8 mouse cellular contexts compared by ENCODE assay signal in genomic region chr13:54621960-54622521, GRCm38 (mm10). TPM values are rescaled to one million over a fixed set of nuclear protein-coding genes. Genes with fewer than 3 reads are reported as not detected.
DNase-seq lines count a peak whose midpoint lies in the region; ATAC-seq lines count a peak whose summit lies in the region.

No protein-coding gene starts in this region.

- H3K4me2 ChIP-seq in heart, embryonic 12.5 days = peak overlapping the region; percentile 81
- H3K4me2 ChIP-seq in limb, embryonic 12.5 days = peak overlapping the region; percentile 89

- ATAC-seq in heart, embryonic 12.5 days (ENCODE audit: insufficient number of reproducible peaks, low FRiP score) = peak; percentile 62
- ATAC-seq in limb, embryonic 12.5 days (ENCODE audit: insufficient number of reproducible peaks, insufficient read depth, low FRiP score, low TSS enrichment, low read depth) = peak; percentile 55
- peak; percentile 16; the same call in 1 of the 2 replicates for ATAC-seq in monocyte, adult 5-6 weeks (replicated peaks; ENCODE audit: insufficient number of reproducible peaks, low FRiP score, low TSS enrichment, poor library complexity, severe bottlenecking)

- H3K9ac ChIP-seq in heart, embryonic 12.5 days = peak overlapping the region; percentile 95
- H3K9ac ChIP-seq in limb, embryonic 12.5 days (replicated peaks) = peak overlapping the region; percentile 89

- H3K9me3 ChIP-seq in heart, embryonic 12.5 days (replicated peaks) = no peaks in the 10 kb centered on the region
- no peaks in the 10 kb centered on the region for H3K9me3 ChIP-seq in forebrain, embryonic 10.5 days
- H3K9me3 ChIP-seq in limb, embryonic 12.5 days = no peaks in the 10 kb centered on the region

- peaks cover 16% of the 10 kb centered on the region for H3K4me1 ChIP-seq in heart, embryonic 12.5 days (replicated peaks)
- H3K4me1 ChIP-seq in forebrain, embryonic 10.5 days = peaks cover 27% of the 10 kb centered on the region
- H3K4me1 ChIP-seq in limb, embryonic 12.5 days (replicated peaks) = peaks cover 12% of the 10 kb centered on the region

- no peaks in the 10 kb centered on the region for H3K27me3 ChIP-seq in heart, embryonic 12.5 days (replicated peaks)
- H3K27me3 ChIP-seq in forebrain, embryonic 10.5 days (ENCODE audit: poor library complexity, severe bottlenecking) = no peaks in the 10 kb centered on the region
- no peaks in the 10 kb centered on the region for H3K27me3 ChIP-seq in limb, embryonic 12.5 days

- H3K4me3 ChIP-seq in heart, embryonic 12.5 days = peak overlapping the region; percentile 91
- H3K4me3 ChIP-seq in forebrain, embryonic 10.5 days = peak overlapping the region; percentile 97
- H3K4me3 ChIP-seq in limb, embryonic 12.5 days (replicated peaks) = peak overlapping the region; percentile 92

- WGBS in heart, embryonic 12.5 days = under 1% methylated on average over 27 of the region's 27 CpGs
- WGBS in forebrain, embryonic 10.5 days = 2% methylated on average over 27 of the region's 27 CpGs
- 1% methylated on average over 27 of the region's 27 CpGs for WGBS in limb, embryonic 12.5 days

- H3K36me3 ChIP-seq in heart, embryonic 12.5 days = peaks cover 3% of the 10 kb centered on the region; the same call in 1 of the 2 replicates
- H3K36me3 ChIP-seq in forebrain, embryonic 10.5 days (replicated peaks) = peaks cover 26% of the 10 kb centered on the region
- H3K36me3 ChIP-seq in limb, embryonic 12.5 days = peaks cover 13% of the 10 kb centered on the region; the same call in 1 of the 2 replicates

- peak overlapping the region; percentile 80 for H3K27ac ChIP-seq in heart, embryonic 12.5 days (ENCODE audit: poor library complexity, severe bottlenecking)
- H3K27ac ChIP-seq in forebrain, embryonic 10.5 days = peak overlapping the region; percentile 98
- H3K27ac ChIP-seq in limb, embryonic 12.5 days = peak overlapping the region; percentile 82

- DNase-seq in heart, adult 9 months (ENCODE audit: low spot score in 2 of 2) = no peak
- peak; percentile 71 for DNase-seq in MN1 (ENCODE audit: low spot score)
- DNase-seq in forebrain, embryonic 10.5 days (ENCODE audit: extremely low spot score, low spot score) = peak; percentile 48
- DNase-seq in adrenal gland, adult 8-10 months = no peak
- no peak for DNase-seq in adrenal gland, postnatal 4 days (ENCODE audit: low spot score in 2 of 2)

RNA-seq across cellular contexts. Expression of gene Faf2, which starts 0.5 kb away (rescaled TPM):
- 48.8 and 50.2 TPM in 2 replicates for polyA plus RNA-seq in heart, embryonic 12.5 days (2016; fragmentation: Nextera tagmentation; extraction: Ambion mirVana)
- 80.1 and 83.8 TPM in 2 replicates for polyA plus RNA-seq in forebrain, embryonic 10.5 days (2016; fragmentation: Nextera tagmentation; extraction: Ambion mirVana)
- polyA plus RNA-seq in limb, embryonic 12.5 days (2016; fragmentation: Nextera tagmentation; extraction: Ambion mirVana) = 88.8 and 94.4 TPM in 2 replicates
- total RNA-seq in monocyte, adult 5-6 weeks (2017) = 33.8 to 63.9 TPM (median 38.3 TPM) in 3 replicates
- 10 to 100 TPM; 77.1 to 94.3 (median 86.7) TPM for total RNA-seq in adrenal gland, adult 8-10 months (2022)
- total RNA-seq in adrenal gland, postnatal 4 days (2021) = 10 to 100 TPM; 74.5 to 81.4 TPM

RNA-seq across cellular contexts. Expression of gene Cltb, which starts 10.9 kb away (rescaled TPM):
- polyA plus RNA-seq in heart, embryonic 12.5 days (2016; fragmentation: Nextera tagmentation; extraction: Ambion mirVana) = 48.9 and 52.6 TPM in 2 replicates
- 12.4 and 15.3 TPM in 2 replicates for polyA plus RNA-seq in forebrain, embryonic 10.5 days (2016; fragmentation: Nextera tagmentation; extraction: Ambion mirVana)
- polyA plus RNA-seq in limb, embryonic 12.5 days (2016; fragmentation: Nextera tagmentation; extraction: Ambion mirVana) = 17.2 and 18.2 TPM in 2 replicates
- 19.8 to 45.0 TPM (median 35.6 TPM) in 3 replicates for total RNA-seq in monocyte, adult 5-6 weeks (2017)
- 100 to 1,000 TPM in 2 of 4 experiments, 10 to 100 TPM in 2; 79.4 to 163 (median 115) TPM for total RNA-seq in adrenal gland, adult 8-10 months (2022)
- total RNA-seq in adrenal gland, postnatal 4 days (2021) = 10 to 100 TPM; 69.3 to 72.2 TPM

RNA-seq across cellular contexts. Expression of gene Higd2a, which starts 32.0 kb away (rescaled TPM):
- 242 and 247 TPM in 2 replicates for polyA plus RNA-seq in heart, embryonic 12.5 days (2016; fragmentation: Nextera tagmentation; extraction: Ambion mirVana)
- 143 and 144 TPM in 2 replicates for polyA plus RNA-seq in forebrain, embryonic 10.5 days (2016; fragmentation: Nextera tagmentation; extraction: Ambion mirVana)
- 168 and 173 TPM in 2 replicates for polyA plus RNA-seq in limb, embryonic 12.5 days (2016; fragmentation: Nextera tagmentation; extraction: Ambion mirVana)
- total RNA-seq in monocyte, adult 5-6 weeks (2017) = 22.4 to 36.2 TPM (median 28.0 TPM) in 3 replicates
- 100 to 1,000 TPM; 214 to 224 (median 218) TPM for total RNA-seq in adrenal gland, adult 8-10 months (2022)
- total RNA-seq in adrenal gland, postnatal 4 days (2021) = 100 to 1,000 TPM; 193 to 204 TPM

RNA-seq across cellular contexts. Expression of gene Nop16, which starts 32.2 kb away (rescaled TPM):
- polyA plus RNA-seq in heart, embryonic 12.5 days (2016; fragmentation: Nextera tagmentation; extraction: Ambion mirVana) = 55.5 and 60.3 TPM in 2 replicates
- polyA plus RNA-seq in forebrain, embryonic 10.5 days (2016; fragmentation: Nextera tagmentation; extraction: Ambion mirVana) = 99.8 and 111 TPM in 2 replicates
- 87.5 and 90.1 TPM in 2 replicates for polyA plus RNA-seq in limb, embryonic 12.5 days (2016; fragmentation: Nextera tagmentation; extraction: Ambion mirVana)
- total RNA-seq in monocyte, adult 5-6 weeks (2017) = 8.6 to 17.2 TPM (median 16.5 TPM) in 3 replicates
- 10 to 100 TPM; 45.5 to 56.7 (median 51.8) TPM for total RNA-seq in adrenal gland, adult 8-10 months (2022)
- 10 to 100 TPM; 40.0 to 41.7 TPM for total RNA-seq in adrenal gland, postnatal 4 days (2021)

RNA-seq across cellular contexts. Expression of gene Arl10, which starts 47.2 kb away (rescaled TPM):
- 19.9 and 23.3 TPM in 2 replicates for polyA plus RNA-seq in heart, embryonic 12.5 days (2016; fragmentation: Nextera tagmentation; extraction: Ambion mirVana)
- 23.3 and 26.5 TPM in 2 replicates for polyA plus RNA-seq in forebrain, embryonic 10.5 days (2016; fragmentation: Nextera tagmentation; extraction: Ambion mirVana)
- polyA plus RNA-seq in limb, embryonic 12.5 days (2016; fragmentation: Nextera tagmentation; extraction: Ambion mirVana) = 38.8 and 39.6 TPM in 2 replicates
- total RNA-seq in monocyte, adult 5-6 weeks (2017) = 8.7 to 27.2 TPM (median 9.5 TPM) in 3 replicates
- 10 to 100 TPM; 55.4 to 77.4 (median 62.0) TPM for total RNA-seq in adrenal gland, adult 8-10 months (2022)
- total RNA-seq in adrenal gland, postnatal 4 days (2021) = 10 to 100 TPM; 43.9 to 44.2 TPM

Comparison
In these comparisons a context has a peak if more than half of its experiments do, and no peak if none do; other contexts are left out.
1. DNase-seq: peak in MN1 (single experiment) and forebrain, embryonic 10.5 days (single experiment); none in heart, adult 9 months (0 of 2), adrenal gland, adult 8-10 months (single experiment) and adrenal gland, postnatal 4 days (0 of 2).
2. Peak in every context shown above with its lines, with median percentiles within 50 percentile points of each other: ATAC-seq, H3K27ac ChIP-seq and H3K4me3 ChIP-seq.